Mouse (Mus musculus) liver, embryonic 11.5 days (tissue): Measurements from ENCODE around the gene Slirp. TPM values are rescaled to one million over a fixed set of nuclear protein-coding genes. Genes with fewer than 3 reads are reported as not detected.

Experiments
- ATAC-seq: fragments of 200-750 bp; cut with Nextera tagmentation; replicated peaks from 2 replicates; pipeline ENCODE4 v1.8.0; 2017; ENCODE audit warnings: moderate number of reproducible peaks, mild to moderate bottlenecking, moderate TSS enrichment, moderate library complexity; ENCODE audit not compliant: low FRiP score
- DNase-seq: peaks from one replicate; pipeline ENCODE4 v3.0.0-alpha.2; 2017; ENCODE audit warnings: low spot score
- H3K27ac ChIP-seq: fragments of 300-500 bp; sonication (generic); 2 replicates; pipeline ENCODE4 v1.5.1; 2014; ENCODE audit warnings: mild to moderate bottlenecking, low read depth, low read length, control low read depth
- H3K27me3 ChIP-seq: fragments of 300-500 bp; sonication (generic); replicated peaks from 2 replicates; pipeline ENCODE4 v1.6.1; 2014; ENCODE audit warnings: low read length, mixed read lengths; ENCODE audit not compliant: control insufficient read depth, insufficient read depth
- H3K36me3 ChIP-seq: fragments of 300-500 bp; sonication (generic); 2 replicates; pipeline ENCODE4 v1.6.1; 2014; ENCODE audit warnings: mild to moderate bottlenecking, low read length, moderate library complexity, mixed read lengths; ENCODE audit not compliant: control insufficient read depth, insufficient read depth
- H3K4me1 ChIP-seq: fragments of 300-500 bp; sonication (generic); replicated peaks from 2 replicates; pipeline ENCODE4 v1.6.1; 2014; ENCODE audit warnings: low read length, mixed read lengths; ENCODE audit not compliant: control insufficient read depth, insufficient read depth
- H3K4me2 ChIP-seq: fragments of 300-500 bp; sonication (generic); 2 replicates; pipeline ENCODE4 v1.6.1; 2014; ENCODE audit warnings: mild to moderate bottlenecking, control low read depth, moderate library complexity
- H3K4me3 ChIP-seq: fragments of 300-500 bp; sonication (generic); 2 replicates; pipeline ENCODE4 v1.5.1; 2014; ENCODE audit warnings: low read depth, low read length, control low read depth
- H3K9ac ChIP-seq: fragments of 300-500 bp; sonication (generic); 2 replicates; pipeline ENCODE4 v1.6.1; 2014; ENCODE audit warnings: low read depth, low read length, control low read depth
- H3K9me3 ChIP-seq: fragments of 300-500 bp; sonication (generic); 2 replicates; pipeline ENCODE4 v1.6.1; 2016; ENCODE audit warnings: low read length, inconsistent platforms, mixed read lengths; ENCODE audit not compliant: control insufficient read depth
- WGBS: fragments of 180-500 bp; shearing (Covaris S2); extraction: QIAGEN DNeasy Blood & Tissue Kit; methylation state at CpG from one replicate; pipeline ENCODE4 v1.1.7; 2014; 5-methylcytosine and 5-hydroxymethylcytosine counted together
- polyA plus RNA-seq: library from polyadenylated mRNA; unstranded; fragments of >200 nt; fragmentation: Nextera tagmentation; extraction: Ambion mirVana; gene quantifications from 2 replicates; pipeline ENCODE4 v1.2.1, GENCODE M21; 2014

Gene Slirp
- polyA plus RNA-seq, 1 experiment from 2014 or later: 321 TPM

DNA sequence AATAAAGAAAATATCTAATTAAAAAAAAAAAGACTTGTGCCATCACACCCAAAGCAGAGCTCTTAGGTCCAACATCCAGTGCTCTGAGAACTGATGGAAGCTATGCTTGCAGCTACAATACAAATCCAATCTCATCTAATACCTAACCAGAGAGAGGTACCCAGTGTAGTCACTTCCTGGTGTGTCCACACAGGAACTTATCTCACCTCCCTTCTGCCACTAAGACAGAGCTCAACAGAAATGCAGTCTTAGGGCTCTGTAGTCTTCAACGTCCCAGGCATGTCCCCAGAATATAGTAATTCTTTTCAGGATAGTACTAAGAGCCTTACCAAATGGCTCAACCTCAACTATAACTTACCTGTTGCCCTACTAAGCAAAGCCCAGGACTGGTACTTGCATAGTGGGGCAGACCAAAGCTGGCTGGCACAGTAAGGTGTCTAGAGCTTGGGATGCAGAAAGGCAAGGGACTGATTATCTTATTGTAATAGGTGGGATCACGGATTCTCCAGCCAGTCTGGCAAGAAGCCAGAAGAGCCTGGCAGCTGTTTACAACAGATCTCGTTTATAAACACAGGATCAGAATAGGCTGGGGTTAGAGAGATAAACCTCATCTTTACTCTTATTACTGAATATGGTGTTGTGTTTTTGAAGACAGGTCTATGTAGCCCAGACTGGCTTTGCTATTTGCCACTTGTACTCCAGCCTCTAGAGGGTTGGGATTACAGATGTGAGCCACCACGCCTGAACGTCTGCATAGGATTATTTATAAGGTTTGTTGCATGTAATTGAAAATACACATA lies 21.8 kb upstream of the Slirp start:
- 0 out of 2 replicates have a peak, but pooled peaks have one; percentile 9 for ATAC-seq
- H3K27me3 ChIP-seq: no peaks in the 10 kb centered on the region
- no peak overlapping the region for H3K4me2 ChIP-seq
- peaks cover 8% of the 10 kb centered on the region for H3K4me1 ChIP-seq
- no peak overlapping the region for H3K27ac ChIP-seq
- H3K4me3 ChIP-seq: no peak overlapping the region
- H3K9ac ChIP-seq: no peak overlapping the region
- no peak for DNase-seq
- 72% methylated on average over 5 of the region's 5 CpGs for WGBS
- peaks cover 6% of the 10 kb centered on the region; the same call in 1 of the 2 replicates for H3K36me3 ChIP-seq
- no peaks in the 10 kb centered on the region for H3K9me3 ChIP-seq

DNA sequence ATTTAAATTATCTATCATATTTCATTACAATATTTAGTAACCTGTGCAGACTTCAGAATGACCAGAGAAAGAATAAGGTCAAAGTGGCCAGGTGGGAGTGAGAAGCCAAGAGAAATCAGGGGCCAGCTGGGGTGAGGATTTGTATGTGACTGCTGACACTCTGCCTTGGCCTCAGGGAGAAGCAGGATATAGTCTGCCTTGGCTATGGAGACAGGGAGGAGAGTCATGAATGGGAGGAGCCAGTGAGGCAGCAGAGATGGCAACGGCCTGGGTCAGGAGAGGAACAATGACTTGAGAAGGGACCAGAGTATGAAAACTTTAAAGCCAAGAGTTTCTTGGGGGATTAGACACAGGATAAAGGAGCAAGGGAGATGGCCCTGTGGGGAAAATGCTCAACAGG lies 20.0 kb upstream of the Slirp start:
- Histone ChIP-seq H3K9ac (no peak overlapping the region), H3K4me1 (peaks cover 8% of the 10 kb centered on the region), H3K9me3 (no peaks in the 10 kb centered on the region), H3K36me3 (peaks cover 15% of the 10 kb centered on the region), H3K27me3 (no peaks in the 10 kb centered on the region), H3K27ac (no peak overlapping the region), H3K4me2 (no peak overlapping the region), H3K4me3 (no peak overlapping the region)
- no peak for ATAC-seq
- 50% methylated on average over 1 of the region's 1 CpGs for WGBS
- DNase-seq: no peak

GRCm38 (mm10) chr12:87424516-87424915 lies 19.2 kb upstream of the Slirp start:
- Histone ChIP-seq H3K9me3 (no peaks in the 10 kb centered on the region), H3K27ac (no peak overlapping the region; the same call in 1 of the 2 replicates), H3K9ac (no peak overlapping the region), H3K4me1 (peaks cover 8% of the 10 kb centered on the region), H3K4me2 (no peak overlapping the region), H3K36me3 (peaks cover 23% of the 10 kb centered on the region), H3K4me3 (no peak overlapping the region), H3K27me3 (no peaks in the 10 kb centered on the region)
- no peak for ATAC-seq
- WGBS: 39% methylated on average over 3 of the region's 3 CpGs
- no peak for DNase-seq

DNA sequence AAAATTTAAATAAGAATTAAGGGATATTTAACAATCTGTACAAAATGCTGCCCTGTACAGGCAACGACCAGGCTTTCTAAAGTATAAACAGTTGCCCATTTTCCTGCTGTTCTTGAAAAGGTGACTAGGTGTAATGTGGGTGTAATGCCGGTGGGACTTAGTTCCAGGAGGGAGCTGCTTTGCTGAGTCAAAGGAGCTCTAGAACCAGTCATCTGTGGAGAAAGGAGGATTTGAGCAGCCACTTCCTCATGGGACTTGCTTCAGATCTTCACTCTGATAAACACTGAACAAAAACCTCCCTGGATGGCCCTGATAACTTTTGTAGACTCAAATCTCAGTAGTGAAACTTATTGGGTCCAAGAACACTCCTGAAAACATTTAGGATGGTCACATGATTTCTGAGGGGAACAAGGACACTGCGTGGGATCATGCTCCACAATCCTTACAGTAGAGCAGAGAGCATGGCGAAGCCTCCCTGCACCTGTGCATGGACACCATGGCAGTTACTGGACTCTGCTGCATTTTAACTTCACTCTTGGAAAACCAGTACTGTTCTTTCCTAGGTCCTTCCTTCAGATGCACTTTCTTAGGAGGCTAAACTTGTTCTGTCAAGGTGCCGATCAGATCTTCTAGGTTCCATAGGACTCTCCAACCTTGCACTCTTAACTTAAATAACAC lies 17.2 kb upstream of the Slirp start:
- Histone ChIP-seq H3K9me3 (no peaks in the 10 kb centered on the region), H3K4me3 (no peak overlapping the region), H3K4me2 (no peak overlapping the region), H3K36me3 (peaks cover 40% of the 10 kb centered on the region), H3K9ac (no peak overlapping the region), H3K27me3 (no peaks in the 10 kb centered on the region), H3K27ac (no peak overlapping the region), H3K4me1 (no peaks in the 10 kb centered on the region)
- DNase-seq (no peak), ATAC-seq (no peak)
- 87% methylated on average over 5 of the region's 5 CpGs for WGBS

DNA sequence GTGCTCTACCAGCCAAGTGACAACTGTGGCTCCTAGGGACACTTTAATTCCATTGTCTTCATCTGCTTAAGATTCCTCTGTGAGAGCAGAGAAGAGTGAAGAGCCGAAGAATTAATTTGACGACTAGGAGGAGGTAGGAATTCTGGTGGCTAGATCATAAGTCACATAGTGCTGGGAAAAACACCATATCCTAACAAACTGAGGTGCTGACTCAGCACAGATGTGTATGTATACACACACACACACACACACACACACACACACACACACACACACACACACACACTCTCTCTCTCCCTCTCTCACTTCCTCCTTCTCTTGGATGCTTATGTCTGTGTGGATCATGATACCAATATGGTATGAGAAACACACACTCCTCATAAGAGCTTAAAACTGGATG lies 15.4 kb upstream of the Slirp start:
- no peaks in the 10 kb centered on the region for H3K9me3 ChIP-seq
- no peak overlapping the region for H3K9ac ChIP-seq
- ATAC-seq (no peak), DNase-seq (no peak)
- H3K4me1 ChIP-seq: no peaks in the 10 kb centered on the region
- no peaks in the 10 kb centered on the region for H3K27me3 ChIP-seq
- 87% methylated on average over 2 of the region's 2 CpGs for WGBS
- no peak overlapping the region for H3K27ac ChIP-seq
- H3K36me3 ChIP-seq: peaks cover 47% of the 10 kb centered on the region
- H3K4me2 ChIP-seq: no peak overlapping the region
- H3K4me3 ChIP-seq: no peak overlapping the region

GRCm38 (mm10) chr12:87428885-87429284 lies 14.8 kb upstream of the Slirp start:
- ATAC-seq (no peak), DNase-seq (no peak)
- no peak overlapping the region for H3K9ac ChIP-seq
- no peak overlapping the region for H3K27ac ChIP-seq
- no peaks in the 10 kb centered on the region for H3K4me1 ChIP-seq
- H3K4me3 ChIP-seq: no peak overlapping the region
- WGBS: 86% methylated on average over 8 of the region's 8 CpGs
- peaks cover 53% of the 10 kb centered on the region for H3K36me3 ChIP-seq
- H3K9me3 ChIP-seq: no peaks in the 10 kb centered on the region
- H3K27me3 ChIP-seq: no peaks in the 10 kb centered on the region
- H3K4me2 ChIP-seq: no peak overlapping the region

- Histone ChIP-seq H3K36me3 (peaks cover 22% of the 10 kb centered on the region), H3K9ac (peak overlapping the region; percentile 92), H3K27me3 (no peaks in the 10 kb centered on the region), H3K4me2 (peak overlapping the region; percentile 81), H3K27ac (peak overlapping the region; percentile 67), H3K9me3 (no peaks in the 10 kb centered on the region), H3K4me1 (peaks cover 12% of the 10 kb centered on the region), H3K4me3 (peak overlapping the region; percentile 91)
- ATAC-seq (no peak), DNase-seq (peak; percentile 36)
- WGBS: 18% methylated on average over 12 of the region's 12 CpGs
Observed at GRCm38 (mm10) chr12:87442177-87443114, 1.2 kb upstream of the Slirp start.

DNA sequence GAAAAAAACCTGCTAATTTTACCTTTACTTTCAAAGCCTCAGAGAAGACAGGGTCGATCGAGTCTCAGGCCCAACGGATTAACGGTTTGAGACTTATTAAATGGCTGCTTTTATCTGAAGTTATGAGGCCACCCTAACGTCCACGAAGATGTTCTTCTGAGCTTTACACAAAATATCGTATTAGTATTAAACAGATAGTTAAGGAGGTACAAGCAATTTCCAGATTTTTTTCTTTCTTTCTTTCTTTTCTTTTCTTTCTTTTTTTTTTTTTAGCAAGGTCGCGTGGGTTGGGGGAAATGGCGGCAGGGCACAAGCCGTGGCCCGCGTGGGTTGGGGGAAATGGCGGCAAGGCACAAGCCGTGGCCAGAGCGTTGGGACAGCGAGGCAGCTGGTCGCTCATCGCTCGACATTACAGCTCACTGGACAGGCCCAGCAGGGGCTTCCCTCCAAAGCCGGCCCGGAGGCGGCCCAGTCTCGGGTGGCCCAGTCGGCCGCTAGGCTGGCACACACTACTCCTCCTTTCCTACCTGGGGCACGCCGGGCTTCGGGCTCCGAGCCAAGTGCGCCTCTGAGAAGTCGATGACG lies 489 bp upstream of the Slirp start:
- H3K4me3 ChIP-seq: peak overlapping the region; percentile 91
- peak overlapping the region; percentile 81 for H3K4me2 ChIP-seq
- no peak for DNase-seq
- WGBS: under 1% methylated on average over 33 of the region's 33 CpGs
- ATAC-seq: peak; percentile 71
- peaks cover 20% of the 10 kb centered on the region for H3K36me3 ChIP-seq
- H3K9ac ChIP-seq: peak overlapping the region; percentile 92
- H3K9me3 ChIP-seq: no peaks in the 10 kb centered on the region
- peak overlapping the region; percentile 67 for H3K27ac ChIP-seq
- no peaks in the 10 kb centered on the region for H3K27me3 ChIP-seq
- H3K4me1 ChIP-seq: peaks cover 12% of the 10 kb centered on the region
